Mouse (Mus musculus) midbrain, embryonic 10.5 days (tissue): ENCODE measurements around the gene Naxd. TPM values are rescaled to one million over a fixed set of nuclear protein-coding genes. Genes with fewer than 3 reads are reported as not detected.
"Not testable (repeated sequence)": the region's sequence is repeated elsewhere in the genome, so short reads cannot be mapped to it uniquely, and the experiment has no call there.

Experiments
- DNase-seq: peaks from one replicate; pipeline ENCODE4 v3.0.0-alpha.2; 2017; ENCODE audit warnings: low spot score
- H3K27ac ChIP-seq: fragments of 300-500 bp; sonication (generic); replicated peaks from 2 replicates; pipeline ENCODE4 v1.5.1; 2016; ENCODE audit warnings: mild to moderate bottlenecking
- H3K27me3 ChIP-seq: fragments of 300-500 bp; sonication (generic); 2 replicates; pipeline ENCODE4 v1.6.1; 2016; ENCODE audit warnings: low read depth, mild to moderate bottlenecking; ENCODE audit not compliant: poor library complexity, severe bottlenecking
- H3K36me3 ChIP-seq: fragments of 300-500 bp; sonication (generic); 2 replicates; pipeline ENCODE4 v1.6.1; 2016; ENCODE audit warnings: mild to moderate bottlenecking, moderate library complexity
- H3K4me1 ChIP-seq: fragments of 300-500 bp; sonication (generic); 2 replicates; pipeline ENCODE4 v1.6.1; 2016
- H3K4me3 ChIP-seq: fragments of 300-500 bp; sonication (generic); 2 replicates; pipeline ENCODE4 v1.5.1; 2016; ENCODE audit warnings: mild to moderate bottlenecking, moderate library complexity
- H3K9me3 ChIP-seq: fragments of 300-500 bp; sonication (generic); replicated peaks from 2 replicates; pipeline ENCODE4 v1.6.1; 2016; ENCODE audit warnings: mild to moderate bottlenecking
- WGBS: fragments of 180-500 bp; shearing (Covaris S2); methylation state at CpG from one replicate; pipeline ENCODE4 v1.1.7; 2016; 5-methylcytosine and 5-hydroxymethylcytosine counted together
- polyA plus RNA-seq: library from polyadenylated mRNA; unstranded; fragments of >200 nt; fragmentation: Nextera tagmentation; extraction: Ambion mirVana; gene quantifications from 2 replicates; pipeline ENCODE4 v1.2.1, GENCODE M21; 2016

Naxd gene
- polyA plus RNA-seq, 1 experiment from 2014 or later, result 114 TPM

DNA sequence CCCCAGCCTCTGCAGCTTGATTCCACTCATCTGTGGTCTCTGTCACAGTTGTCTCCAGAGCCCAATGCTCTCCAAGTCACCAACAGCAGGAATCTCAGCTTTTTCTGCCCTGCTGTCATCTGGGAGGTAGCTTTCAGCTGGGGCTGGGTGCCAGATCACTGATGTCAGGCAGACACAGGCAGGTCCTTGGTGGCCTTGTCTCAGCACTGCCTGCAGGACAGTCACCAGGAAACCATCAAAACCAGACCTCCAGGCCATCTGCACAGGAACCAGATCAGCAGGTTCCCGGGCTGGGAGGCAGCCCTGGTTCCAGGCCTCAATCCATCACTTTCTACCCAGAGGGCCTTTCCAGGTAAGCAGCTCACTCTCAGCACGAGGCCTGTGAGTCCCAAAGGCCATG lies 35.5 kb upstream of the Naxd start:
- Histone ChIP-seq H3K4me3 (no peak overlapping the region), H3K27me3 (no peaks in the 10 kb centered on the region), H3K27ac (peak overlapping the region; percentile 33; the same call in 1 of the 2 replicates), H3K36me3 (no peaks in the 10 kb centered on the region), H3K4me1 (peaks cover 32% of the 10 kb centered on the region), H3K9me3 (peaks cover 5% of the 10 kb centered on the region; the same call in 1 of the 2 replicates)
- WGBS, result 82% methylated on average over 2 of the region's 2 CpGs
- no peak for DNase-seq

DNA sequence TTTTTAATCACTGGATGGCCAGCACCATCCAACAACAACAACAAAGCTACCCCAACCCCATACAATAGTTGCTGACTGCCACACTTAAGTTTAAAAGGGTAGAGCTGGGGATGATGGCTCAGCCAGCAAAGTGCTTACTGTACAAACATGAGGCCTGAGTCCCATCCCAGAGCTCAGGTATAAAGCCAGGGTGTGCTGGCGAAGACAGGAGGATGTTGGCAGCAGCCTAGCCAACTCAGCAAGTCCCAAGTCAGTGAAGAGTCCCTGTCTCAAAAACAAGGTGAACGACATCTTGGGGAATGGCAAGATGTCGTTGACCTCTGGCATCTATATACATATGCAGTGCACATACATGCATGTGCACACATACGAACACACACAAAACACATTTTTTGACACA lies 34.7 kb upstream of the Naxd start:
- H3K27me3 ChIP-seq, result no peaks in the 10 kb centered on the region
- no peak overlapping the region for H3K4me3 ChIP-seq
- 90% methylated on average over 4 of the region's 4 CpGs for WGBS
- H3K9me3 ChIP-seq, result peaks cover 5% of the 10 kb centered on the region; the same call in 1 of the 2 replicates
- no peaks in the 10 kb centered on the region for H3K36me3 ChIP-seq
- no peak overlapping the region for H3K27ac ChIP-seq
- peaks cover 32% of the 10 kb centered on the region for H3K4me1 ChIP-seq
- no peak for DNase-seq

DNA sequence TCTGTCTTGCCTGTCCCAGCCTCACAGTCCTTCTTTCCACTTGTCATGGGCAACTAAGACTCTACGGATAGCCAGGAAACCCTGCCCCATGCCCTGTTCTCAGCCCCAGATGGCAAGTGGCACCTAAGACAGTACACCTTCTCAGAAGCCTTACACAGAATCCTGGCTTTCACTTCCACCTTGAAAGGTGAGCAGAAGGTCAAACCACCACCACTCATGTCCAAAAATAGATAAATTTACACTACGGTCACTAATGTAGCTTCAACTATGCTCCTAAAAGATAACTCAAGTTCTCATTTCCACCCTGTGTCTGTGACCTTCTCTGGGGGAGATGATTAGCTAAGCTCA lies 33.8 kb upstream of the Naxd start:
- Histone ChIP-seq H3K9me3 (peaks cover 5% of the 10 kb centered on the region; the same call in 1 of the 2 replicates), H3K4me1 (peaks cover 23% of the 10 kb centered on the region), H3K27ac (no peak overlapping the region), H3K36me3 (no peaks in the 10 kb centered on the region), H3K27me3 (no peaks in the 10 kb centered on the region), H3K4me3 (no peak overlapping the region)
- 96% methylated on average over 2 of the region's 2 CpGs for WGBS
- DNase-seq, result no peak

DNA sequence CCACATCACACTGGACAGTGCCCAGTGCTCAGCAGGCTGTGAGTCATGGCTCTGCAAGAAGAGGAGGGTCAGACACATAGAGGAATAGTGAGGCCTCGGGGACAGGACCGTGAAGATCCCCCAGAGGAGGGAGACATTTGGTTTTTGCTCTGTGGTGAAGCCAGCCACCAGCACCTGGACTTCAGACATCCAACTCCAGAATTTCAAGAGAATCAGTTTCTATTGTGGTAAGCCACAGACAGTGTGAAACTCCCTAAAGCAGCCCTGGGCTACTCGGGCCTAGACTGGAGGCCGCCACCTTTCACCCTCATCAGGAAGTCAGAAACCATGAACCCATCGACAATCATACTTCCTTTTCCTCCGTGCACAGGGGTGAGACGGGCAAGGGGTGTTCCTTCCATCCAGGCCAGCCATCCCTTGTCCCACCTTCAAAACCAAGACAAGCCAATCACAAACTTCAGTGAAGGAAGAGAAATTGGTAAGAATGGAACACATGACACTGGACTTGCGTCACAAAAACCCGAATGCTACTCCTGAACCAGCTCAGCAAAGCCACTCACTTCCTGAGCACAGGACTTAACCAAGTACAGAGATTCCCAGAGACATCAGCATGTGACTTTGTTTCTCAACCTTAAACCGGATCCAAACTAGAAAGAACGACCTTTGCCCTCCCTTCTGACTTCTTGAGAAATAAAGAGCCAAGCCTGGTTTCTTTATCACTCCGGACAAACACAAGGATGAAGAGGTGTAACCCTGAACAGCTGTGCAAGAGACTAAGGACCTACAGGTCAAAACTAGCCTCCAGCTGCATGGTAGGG lies 33.2 kb upstream of the Naxd start:
- Histone ChIP-seq H3K9me3 (peaks cover 5% of the 10 kb centered on the region; the same call in 1 of the 2 replicates), H3K27me3 (no peaks in the 10 kb centered on the region), H3K36me3 (no peaks in the 10 kb centered on the region), H3K27ac (no peak overlapping the region; the same call in 1 of the 2 replicates), H3K4me3 (no peak overlapping the region), H3K4me1 (peaks cover 17% of the 10 kb centered on the region)
- 83% methylated on average over 12 of the region's 12 CpGs for WGBS
- no peak for DNase-seq

DNA sequence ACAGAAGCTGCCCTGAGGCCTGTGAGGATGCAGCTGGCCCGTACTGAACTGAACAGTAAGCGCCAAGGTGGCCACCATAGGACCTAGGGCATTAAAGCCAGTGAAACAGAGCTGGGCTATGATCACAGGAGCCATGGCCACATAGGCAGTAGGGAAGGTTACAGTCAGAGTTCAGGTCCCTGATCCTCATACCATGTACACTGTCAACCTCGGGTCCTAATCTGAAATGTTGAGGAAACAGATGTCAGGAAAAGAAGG lies 32.7 kb upstream of the Naxd start:
- no peaks in the 10 kb centered on the region for H3K36me3 ChIP-seq
- no peak for DNase-seq
- peaks cover 5% of the 10 kb centered on the region; the same call in 1 of the 2 replicates for H3K9me3 ChIP-seq
- H3K4me1 ChIP-seq, result peaks cover 18% of the 10 kb centered on the region
- no peak overlapping the region; the same call in 1 of the 2 replicates for H3K27ac ChIP-seq
- H3K4me3 ChIP-seq, result no peak overlapping the region
- no peaks in the 10 kb centered on the region for H3K27me3 ChIP-seq
- 83% methylated on average over 3 of the region's 3 CpGs for WGBS

DNA sequence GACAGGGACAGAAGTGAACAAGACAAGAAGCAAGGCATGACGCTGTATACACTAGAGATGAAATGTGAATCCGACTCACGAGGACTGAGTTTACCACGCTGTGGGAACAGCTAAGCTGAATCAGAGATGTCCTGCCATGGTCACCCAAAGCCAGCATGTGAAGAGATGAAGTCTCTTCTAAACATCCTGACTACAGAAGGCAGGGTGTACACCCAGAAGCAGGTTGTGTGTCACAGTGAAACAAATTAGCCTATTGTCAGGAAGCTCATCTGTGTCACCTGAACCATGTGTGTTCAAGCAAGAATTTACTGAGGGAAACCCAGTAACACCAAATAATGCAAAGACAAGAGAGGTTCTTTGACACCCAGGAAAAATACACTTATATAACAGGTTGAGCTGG lies 31.7 kb upstream of the Naxd start:
- H3K9me3 ChIP-seq, result peaks cover under 1% of the 10 kb centered on the region; the same call in 1 of the 2 replicates
- peaks cover 19% of the 10 kb centered on the region for H3K4me1 ChIP-seq
- no peaks in the 10 kb centered on the region for H3K36me3 ChIP-seq
- whole genome bisulfite sequencing, result 90% methylated on average over 4 of the region's 4 CpGs
- DNase-seq, result no peak
- H3K27me3 ChIP-seq, result peaks cover 5% of the 10 kb centered on the region
- H3K27ac ChIP-seq, result no peak overlapping the region
- H3K4me3 ChIP-seq, result no peak overlapping the region

DNA sequence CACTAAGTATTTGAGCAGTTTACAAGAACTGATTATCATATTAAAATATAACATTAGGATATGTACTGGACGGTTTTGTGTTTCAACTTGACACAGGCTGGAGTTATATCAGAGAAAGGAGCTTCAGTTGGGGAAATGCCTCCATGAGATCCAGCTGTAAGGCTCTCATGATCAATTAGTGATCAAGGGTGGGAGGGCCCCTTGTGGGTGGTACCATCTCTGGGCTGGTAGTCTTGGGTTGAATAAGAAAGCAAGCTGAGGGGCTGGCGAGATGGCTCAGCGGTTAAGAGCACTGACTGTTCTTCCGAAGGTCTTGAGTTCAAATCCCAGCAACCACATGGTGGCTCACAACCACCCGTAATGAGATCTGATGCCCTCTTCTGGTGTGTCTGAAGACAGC lies 30.8 kb upstream of the Naxd start:
- Histone ChIP-seq H3K27me3 (peaks cover 14% of the 10 kb centered on the region), H3K27ac (peak overlapping the region; percentile 46; the same call in 1 of the 2 replicates), H3K4me1 (peaks cover 14% of the 10 kb centered on the region)
- H3K36me3 ChIP-seq, DNase-seq, H3K9me3 ChIP-seq, H3K4me3 ChIP-seq: not testable (repeated sequence)
- 90% methylated on average over 5 of the region's 5 CpGs for WGBS

DNA sequence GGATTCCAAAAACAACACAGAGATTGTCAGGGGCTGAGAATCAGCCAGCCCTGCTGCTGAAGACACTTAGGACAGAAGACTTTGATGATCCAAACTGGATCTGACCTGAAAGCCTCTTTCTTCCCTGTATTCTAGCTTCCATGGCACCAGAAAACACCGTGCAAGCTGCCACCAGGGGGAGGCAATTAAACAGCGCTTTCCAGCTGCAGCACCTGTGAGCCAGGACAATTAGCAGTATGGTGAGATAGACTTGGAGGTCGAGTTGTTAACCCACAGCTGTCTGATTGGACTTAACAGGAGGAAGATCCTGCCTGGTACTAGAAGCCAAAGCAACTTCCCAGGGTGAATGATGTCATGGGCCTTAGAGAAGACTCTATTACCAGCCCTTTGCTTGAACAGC lies 28.2 kb upstream of the Naxd start:
- 8% methylated on average over 3 of the region's 3 CpGs for WGBS
- Histone ChIP-seq H3K36me3 (no peaks in the 10 kb centered on the region), H3K4me3 (no peak overlapping the region), H3K27ac (no peak overlapping the region), H3K27me3 (peaks cover 40% of the 10 kb centered on the region), H3K9me3 (no peaks in the 10 kb centered on the region; the same call in 1 of the 2 replicates), H3K4me1 (peaks cover 25% of the 10 kb centered on the region)
- no peak for DNase-seq

DNA sequence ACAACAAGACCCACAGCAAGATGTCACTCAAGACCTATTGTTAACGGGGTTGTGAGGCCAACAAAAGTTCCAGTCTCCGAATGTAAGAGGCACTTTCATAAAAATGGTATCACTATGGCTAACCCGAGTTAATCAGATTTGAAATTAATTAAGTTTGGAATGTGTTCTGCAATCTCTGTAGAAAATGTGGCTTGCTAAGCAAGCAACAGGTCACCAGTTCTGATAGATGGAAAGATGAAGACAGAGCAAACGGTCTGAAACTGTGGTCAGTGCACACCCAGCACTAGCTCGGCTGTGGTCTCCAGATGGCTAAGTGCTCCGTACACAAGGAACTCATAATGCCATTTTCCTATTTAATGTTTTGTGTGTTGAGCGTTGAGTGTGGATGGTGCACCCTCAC lies 26.6 kb upstream of the Naxd start:
- Histone ChIP-seq H3K9me3 (no peaks in the 10 kb centered on the region; the same call in 1 of the 2 replicates), H3K36me3 (no peaks in the 10 kb centered on the region), H3K4me1 (peaks cover 29% of the 10 kb centered on the region), H3K27ac (no peak overlapping the region), H3K27me3 (peaks cover 56% of the 10 kb centered on the region), H3K4me3 (no peak overlapping the region)
- 79% methylated on average over 7 of the region's 7 CpGs for WGBS
- no peak for DNase-seq

DNA sequence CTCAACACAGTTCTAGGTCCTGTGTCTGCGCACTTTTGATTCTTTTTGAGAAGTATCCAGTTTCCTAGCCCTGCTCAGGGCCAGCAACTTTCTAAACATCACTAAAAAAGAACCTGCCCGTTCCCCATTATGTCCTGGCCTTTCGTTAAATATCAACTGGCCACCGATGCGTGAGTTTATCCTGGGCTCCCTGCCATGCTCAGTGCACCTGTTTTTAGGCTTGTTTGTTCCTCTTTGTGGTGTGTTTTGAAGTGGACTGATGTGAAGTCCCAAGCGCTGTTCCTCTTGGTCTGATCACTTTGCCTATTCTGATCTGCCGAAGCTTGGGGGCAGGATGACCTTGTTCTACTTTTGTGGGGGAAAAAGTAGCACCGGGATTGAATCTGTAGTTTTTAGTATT lies 26.0 kb upstream of the Naxd start:
- peaks cover 62% of the 10 kb centered on the region for H3K27me3 ChIP-seq

DNA sequence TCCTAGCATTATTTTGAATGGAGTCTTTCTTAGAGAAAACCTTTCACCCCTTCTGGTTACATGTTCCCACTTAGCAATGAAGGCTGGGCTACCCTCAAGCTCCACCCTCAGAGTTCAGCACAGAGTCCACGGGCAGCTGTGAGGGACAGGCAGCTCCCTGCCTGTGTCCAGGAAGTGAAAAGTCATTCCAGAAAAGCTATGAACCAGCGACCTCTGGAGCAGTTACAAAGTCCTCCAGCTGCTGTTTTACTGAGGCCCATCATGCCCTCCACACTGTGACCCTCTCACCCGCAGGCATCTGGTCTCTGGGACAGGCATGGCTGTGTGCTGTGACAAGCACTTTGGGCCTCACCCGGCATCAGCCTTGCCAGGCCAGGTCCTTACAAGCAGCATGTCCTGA lies 24.2 kb upstream of the Naxd start:
- Histone ChIP-seq H3K36me3 (no peaks in the 10 kb centered on the region), H3K4me3 (no peak overlapping the region), H3K9me3 (no peaks in the 10 kb centered on the region), H3K4me1 (peaks cover 46% of the 10 kb centered on the region), H3K27me3 (peaks cover 80% of the 10 kb centered on the region), H3K27ac (no peak overlapping the region)
- 43% methylated on average over 4 of the region's 4 CpGs for WGBS
- no peak for DNase-seq

More for the DNA sequence above, 26.0 kb upstream of the Naxd start:
- Histone ChIP-seq H3K36me3 (no peaks in the 10 kb centered on the region), H3K4me3 (no peak overlapping the region), H3K27ac (no peak overlapping the region), H3K4me1 (peaks cover 29% of the 10 kb centered on the region), H3K9me3 (no peaks in the 10 kb centered on the region; the same call in 1 of the 2 replicates)
- 39% methylated on average over 8 of the region's 8 CpGs for WGBS
- DNase-seq, result no peak

DNA sequence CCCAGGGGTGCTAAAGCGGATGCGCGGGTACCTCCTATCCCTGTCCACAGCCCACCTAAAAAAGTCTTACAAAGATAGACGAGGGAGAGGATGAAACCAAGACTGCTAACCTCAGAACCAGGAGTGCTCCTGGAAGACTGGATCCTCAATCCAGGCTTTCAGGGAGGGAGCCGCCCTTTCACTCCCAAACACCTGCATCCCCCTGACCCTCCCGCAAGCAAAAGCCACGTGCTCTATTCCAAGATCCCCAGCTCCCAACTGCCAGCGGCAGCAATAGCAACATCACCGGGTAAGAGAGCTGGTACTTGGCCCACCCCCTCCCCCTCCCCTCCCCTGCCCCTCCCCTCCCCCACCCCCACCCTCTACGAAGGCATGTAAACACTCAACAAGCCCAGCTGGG lies 21.9 kb upstream of the Naxd start:
- H3K4me3 ChIP-seq, result no peak overlapping the region
- H3K4me1 ChIP-seq, result peaks cover 61% of the 10 kb centered on the region
- H3K27me3 ChIP-seq, result peaks cover 100% of the 10 kb centered on the region
- 3% methylated on average over 10 of the region's 10 CpGs for WGBS
- no peak overlapping the region for H3K27ac ChIP-seq
- no peak for DNase-seq
- H3K9me3 ChIP-seq, result no peaks in the 10 kb centered on the region
- no peaks in the 10 kb centered on the region for H3K36me3 ChIP-seq

DNA sequence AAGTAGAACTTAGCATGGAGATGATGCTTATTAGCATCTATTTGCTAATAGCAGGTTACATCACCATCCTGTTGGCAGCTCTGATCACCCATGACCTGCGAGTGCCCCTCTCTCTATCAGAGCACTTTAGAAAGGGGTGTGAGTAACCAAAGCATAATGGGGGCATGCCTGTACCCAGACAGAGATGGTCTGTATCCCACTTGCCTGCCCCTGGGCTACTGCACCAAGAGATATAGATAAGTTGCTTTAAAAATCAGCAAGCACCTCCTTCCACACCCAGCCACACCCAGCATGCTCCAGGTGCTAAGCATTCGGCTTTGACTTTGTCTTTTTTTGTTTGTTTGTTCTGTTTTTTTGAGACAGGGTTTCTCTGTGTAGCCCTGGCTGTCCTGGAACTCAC lies 21.4 kb upstream of the Naxd start:
- H3K36me3 ChIP-seq, result no peaks in the 10 kb centered on the region
- H3K4me3 ChIP-seq, result no peak overlapping the region
- peaks cover 100% of the 10 kb centered on the region for H3K27me3 ChIP-seq
- 14% methylated on average over 2 of the region's 2 CpGs for WGBS
- no peaks in the 10 kb centered on the region for H3K9me3 ChIP-seq
- no peak for DNase-seq
- H3K4me1 ChIP-seq, result peaks cover 61% of the 10 kb centered on the region
- no peak overlapping the region for H3K27ac ChIP-seq
